Comparison of ENCODE assay signal across 8 mouse cellular contexts in genomic region chr13:97435865-97436718, GRCm38 (mm10).
A peak's percentile ranks its signal among the peaks of the same experiment; 100 is the strongest.
DNase-seq lines count a peak whose midpoint lies in the region; ATAC-seq and TF ChIP-seq lines count a peak whose summit lies in the region.

No protein-coding gene starts in this region.

- WGBS in heart, adult 2 months, result 16% methylated on average over 24 of the region's 24 CpGs
- WGBS in intestine, postnatal 0 days, result 16% methylated on average over 24 of the region's 24 CpGs
- WGBS in liver, embryonic 14.5 days (ENCODE audit: insufficient replicate concordance), result 9% methylated on average over 24 of the region's 24 CpGs

- peak overlapping the region; percentile 40 for H3K4me3 ChIP-seq in heart, adult 2 months
- H3K4me3 ChIP-seq in intestine, postnatal 0 days (ENCODE audit: low read depth, low read length), result peak overlapping the region; percentile 36
- peak overlapping the region; percentile 32 to 38 for H3K4me3 ChIP-seq in liver, embryonic 14.5 days (ENCODE audit: insufficient read depth in 1 of 2, low read depth in 2 of 2, low read length in 2 of 2)

- no peak for ATAC-seq in intestine, postnatal 0 days
- no peak for ATAC-seq in liver, embryonic 14.5 days (ENCODE audit: insufficient read depth)

- H3K27ac ChIP-seq in heart, adult 2 months, result peak overlapping the region; percentile 18
- H3K27ac ChIP-seq in intestine, postnatal 0 days (ENCODE audit: low read depth, low read length), result no peak overlapping the region
- no peak overlapping the region for H3K27ac ChIP-seq in liver, embryonic 14.5 days

- H3K4me1 ChIP-seq in heart, adult 2 months (ENCODE audit: control insufficient read depth, insufficient read depth, low read length), result peaks cover 2% of the 10 kb centered on the region; the same call in 1 of the 2 replicates
- H3K4me1 ChIP-seq in intestine, postnatal 0 days (replicated peaks; ENCODE audit: control insufficient read depth, insufficient read depth, low read length), result peaks cover 9% of the 10 kb centered on the region; the same call in 1 of the 2 replicates
- peaks cover 0 to 23% of the 10 kb centered on the region in 2 experiments; a peak in 3 of 4 replicates for H3K4me1 ChIP-seq in liver, embryonic 14.5 days (replicated peaks; ENCODE audit: control insufficient read depth in 2 of 2, insufficient read depth in 2 of 2, low read length in 1 of 2)

- no peak for TF ChIP-seq EP300 in heart, adult 2 months (IDR thresholded peaks at IDR 0.05; ENCODE audit: insufficient read depth, low read depth, low read length)
- no peak for TF ChIP-seq EP300 in liver, embryonic 14.5 days (IDR thresholded peaks at IDR 0.05; ENCODE audit: low read depth)

- H3K9me3 ChIP-seq in intestine, postnatal 0 days (ENCODE audit: control insufficient read depth), result no peaks in the 10 kb centered on the region
- no peaks in the 10 kb centered on the region for H3K9me3 ChIP-seq in liver, embryonic 14.5 days (ENCODE audit: control insufficient read depth, low read length)

- no peaks in the 10 kb centered on the region for H3K79me2 ChIP-seq in heart, adult 2 months (replicated peaks; ENCODE audit: control insufficient read depth, insufficient read depth, low read length)

- intact Hi-C loops in heart, adult 2 months (cut with DNase I), result loop anchor here (5.0 kb wide), 2 partner anchors 194 to 501 kb away; partner anchors contain the start of gene Enc1

- no peaks in the 10 kb centered on the region for H3K27me3 ChIP-seq in heart, adult 2 months (ENCODE audit: control insufficient read depth, insufficient read depth, low read length)
- no peaks in the 10 kb centered on the region for H3K27me3 ChIP-seq in intestine, postnatal 0 days (replicated peaks; ENCODE audit: control insufficient read depth, insufficient read depth, low read length)
- peaks cover 46% of the 10 kb centered on the region for H3K27me3 ChIP-seq in liver, embryonic 14.5 days (ENCODE audit: control insufficient read depth, insufficient read depth, low read length)

- DNase-seq in spleen, postnatal 36 days (ENCODE audit: low spot score in 2 of 2), result peak; percentile 14 to 31
- no peak for DNase-seq in spleen, adult 12 weeks (ENCODE audit: low spot score)
- peak; percentile 83 for DNase-seq in embryo, embryonic 9.5 days (ENCODE audit: extremely low spot score)
- peak; percentile 66 to 72 for DNase-seq in heart, adult 2 months
- no peak for DNase-seq in liver, embryonic 14.5 days (ENCODE audit: low read depth in 3 of 3, low spot score in 3 of 3)
- DNase-seq in naive thymus-derived CD4-positive, alpha-beta T cell, adult 2 months (ENCODE audit: low read depth), result peak; percentile 69
- peak; percentile 72 for DNase-seq in thymus, postnatal 0 days (ENCODE audit: low spot score)

- H3K36me3 ChIP-seq in heart, adult 2 months (ENCODE audit: control insufficient read depth, insufficient read depth, low read length), result no peaks in the 10 kb centered on the region
- no peaks in the 10 kb centered on the region; the same call in 1 of the 2 replicates for H3K36me3 ChIP-seq in intestine, postnatal 0 days (ENCODE audit: control insufficient read depth, insufficient read depth)
- H3K36me3 ChIP-seq in liver, embryonic 14.5 days (replicated peaks; ENCODE audit: control insufficient read depth, insufficient read depth, low read depth), result no peaks in the 10 kb centered on the region

- H3K4me2 ChIP-seq in intestine, postnatal 0 days (replicated peaks; ENCODE audit: low read depth), result peak overlapping the region; percentile 65
- peak overlapping the region; percentile 63 for H3K4me2 ChIP-seq in liver, embryonic 14.5 days (ENCODE audit: low read depth)

- no peak for TF ChIP-seq POLR2A in heart, adult 2 months (IDR thresholded peaks at IDR 0.05; ENCODE audit: insufficient read depth, low read depth, low read length)

- no peak overlapping the region for H3K9ac ChIP-seq in heart, adult 2 months (ENCODE audit: low read depth, low read length)
- 0 out of 2 replicates have a peak overlapping the region, but pooled peaks have one; percentile 0 for H3K9ac ChIP-seq in intestine, postnatal 0 days (ENCODE audit: low read depth, low read length)
- no peak overlapping the region for H3K9ac ChIP-seq in liver, embryonic 14.5 days (replicated peaks)

- no peak for TF ChIP-seq CTCF in heart, adult 2 months (IDR thresholded peaks at IDR 0.05)
- TF ChIP-seq CTCF in intestine, postnatal 0 days (IDR thresholded peaks at IDR 0.05; ENCODE audit: low read depth), result 0 out of 2 replicates have a peak, but pooled peaks have one; percentile 5
- TF ChIP-seq CTCF in liver, embryonic 14.5 days (IDR thresholded peaks at IDR 0.05; ENCODE audit: low read depth), result no peak

Comparison
In these comparisons a context has a peak if more than half of its experiments do, and no peak if none do; other contexts are left out.
1. DNase-seq: peak in spleen, postnatal 36 days (2 of 2), embryo, embryonic 9.5 days (single experiment), heart, adult 2 months (2 of 2), naive thymus-derived CD4-positive, alpha-beta T cell, adult 2 months (single experiment) and thymus, postnatal 0 days (single experiment); none in spleen, adult 12 weeks (single experiment) and liver, embryonic 14.5 days (0 of 3).
2. Peak in every context shown above with its lines, with median percentiles within 50 percentile points of each other: H3K4me3 ChIP-seq.